Mouse (Mus musculus) T-cell, adult 2 months (primary cell): ENCODE results near the gene Cela3a.
A peak's percentile ranks its signal among the peaks of the same experiment; 100 is the strongest.

Source experiments
- DNase-seq: peaks from one replicate; pipeline ENCODE4 v3.0.0; 2022; ENCODE audit warnings: low spot score

Gene Cela3a

GRCm38 (mm10) chr4:137371596-137372523, 37.7 kb downstream of the Cela3a start:
- DNase-seq, result no peak

- DNase-seq, result no peak
These were observed 39.4 kb downstream of the Cela3a start for GRCm38 (mm10) chr4:137369954-137370750.

GRCm38 (mm10) chr4:137368198-137368597, 41.4 kb downstream of the Cela3a start:
- DNase-seq, result peak; percentile 61

- peak; percentile 81 for DNase-seq
These were observed 42.1 kb downstream of the Cela3a start for GRCm38 (mm10) chr4:137367275-137368088.

GRCm38 (mm10) chr4:137366097-137366496, 43.5 kb downstream of the Cela3a start:
- no peak for DNase-seq

GRCm38 (mm10) chr4:137365356-137366062, 44.1 kb downstream of the Cela3a start:
- no peak for DNase-seq

- DNase-seq, result no peak
These were observed 44.8 kb downstream of the Cela3a start for GRCm38 (mm10) chr4:137364826-137365225.

GRCm38 (mm10) chr4:137360996-137361395, 48.6 kb downstream of the Cela3a start:
- no peak for DNase-seq

GRCm38 (mm10) chr4:137358291-137359002, 51.1 kb downstream of the Cela3a start:
- peak; percentile 71 for DNase-seq

- peak; percentile 99 for DNase-seq
These were observed 51.9 kb downstream of the Cela3a start, which contains the start of gene Cdc42 for GRCm38 (mm10) chr4:137357517-137358254. Cdc42 (minus strand) TSS chr4:137357720.

GRCm38 (mm10) chr4:137356674-137357510, 52.7 kb downstream of the Cela3a start:
- peak; percentile 50 for DNase-seq
